Mouse (Mus musculus): Measurements from ENCODE around the gene Sdccag8.

Sdccag8 gene

DNA sequence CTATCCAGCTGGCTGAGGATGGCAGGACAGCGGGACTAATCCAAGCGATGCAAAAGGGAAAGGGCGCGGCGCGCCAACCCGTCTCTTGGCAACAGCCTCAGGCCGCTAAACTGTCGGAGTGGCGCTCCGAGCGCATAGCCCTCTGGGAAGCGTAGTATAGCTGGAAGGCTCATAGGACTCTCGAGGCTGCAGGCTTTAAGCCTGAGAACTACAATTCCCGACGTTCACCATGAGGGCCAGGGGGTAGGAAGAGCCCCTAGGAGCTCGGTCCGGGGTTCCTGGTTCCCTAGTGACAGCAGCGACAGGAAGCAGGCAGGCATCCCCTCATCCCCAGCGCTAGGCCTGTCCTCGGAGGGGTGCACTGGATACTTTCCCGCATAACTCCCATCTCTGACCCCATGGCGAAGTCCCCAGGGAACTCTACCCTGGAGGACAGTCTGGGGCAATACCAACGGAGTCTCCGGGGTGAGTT lies at the start of gene Sdccag8:
Gene Sdccag8, plus strand, starts transcription at position 70 of the 472 bp plus-strand sequence.
- in situ Hi-C loops (cut with MseI, MboI): no loop called here

DNA sequence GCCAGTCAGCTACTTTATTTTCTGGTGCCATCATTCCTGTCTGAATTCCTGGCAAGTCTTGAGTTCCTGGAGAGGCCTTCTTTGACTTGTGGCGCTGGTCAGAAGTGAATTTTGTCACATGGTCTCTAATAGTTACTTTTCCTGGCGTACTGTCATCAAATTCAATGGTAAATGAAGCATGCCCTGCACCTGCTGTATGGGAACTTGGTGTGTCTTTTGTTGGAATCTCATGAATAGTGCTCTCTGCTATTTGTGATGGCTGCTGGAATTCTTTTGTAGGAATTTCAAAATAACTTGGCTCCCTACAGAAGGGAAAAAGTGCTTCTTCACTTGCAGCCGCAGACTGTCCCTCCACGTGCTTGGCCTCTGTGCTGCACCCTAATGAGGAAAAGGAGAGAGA lies 39.9 kb upstream of the Sdccag8 start:
- in situ Hi-C loops (cut with MseI, MboI): no loop called here

DNA sequence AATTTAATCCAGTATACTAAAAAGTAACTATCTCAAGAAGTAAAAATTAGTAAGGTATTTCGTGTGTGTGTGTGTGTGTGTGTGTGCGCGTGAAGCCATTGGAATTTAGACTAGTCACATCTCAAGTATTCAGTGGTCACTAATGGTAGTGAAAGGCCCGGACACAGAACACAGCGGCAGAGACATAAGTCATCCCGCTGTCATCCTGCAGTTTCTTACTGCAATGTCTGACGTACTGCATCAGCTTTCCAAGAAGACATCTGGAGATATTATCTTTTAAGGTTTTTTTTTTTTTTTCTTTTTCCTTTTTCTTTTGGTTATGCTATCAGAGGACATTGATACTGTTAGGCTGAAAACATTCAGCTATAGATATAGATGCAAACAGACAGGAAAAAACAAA lies 25.1 kb upstream of the Sdccag8 start:
- in situ Hi-C loops (cut with MseI, MboI): no loop called here

DNA sequence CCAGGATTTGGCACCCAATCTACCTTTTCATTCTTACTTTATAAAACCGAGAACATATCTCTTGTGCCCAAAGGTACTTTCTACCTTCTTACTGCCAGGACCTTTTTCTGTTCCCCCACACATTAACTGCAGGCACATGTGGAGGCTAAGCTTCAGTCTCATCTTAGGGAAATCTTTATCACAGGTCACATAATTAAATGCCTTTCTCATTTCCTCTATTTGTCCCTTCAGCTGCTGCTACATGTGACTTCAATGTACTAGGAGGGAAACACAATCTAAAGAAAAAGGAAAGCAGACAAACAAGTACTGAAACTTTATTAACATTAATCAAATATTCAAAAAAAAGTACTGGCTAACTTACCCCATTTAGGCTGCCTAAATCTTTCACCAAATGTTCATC lies 22.3 kb upstream of the Sdccag8 start:
- in situ Hi-C loops (cut with MseI, MboI): no loop called here

GRCm38 (mm10) chr1:176798673-176799072 lies 15.8 kb upstream of the Sdccag8 start:
- in situ Hi-C loops (cut with MseI, MboI): no loop called here

- in situ Hi-C loops (cut with MseI, MboI): no loop called here
These were observed 13.6 kb upstream of the Sdccag8 start for GRCm38 (mm10) chr1:176800728-176801365.

DNA sequence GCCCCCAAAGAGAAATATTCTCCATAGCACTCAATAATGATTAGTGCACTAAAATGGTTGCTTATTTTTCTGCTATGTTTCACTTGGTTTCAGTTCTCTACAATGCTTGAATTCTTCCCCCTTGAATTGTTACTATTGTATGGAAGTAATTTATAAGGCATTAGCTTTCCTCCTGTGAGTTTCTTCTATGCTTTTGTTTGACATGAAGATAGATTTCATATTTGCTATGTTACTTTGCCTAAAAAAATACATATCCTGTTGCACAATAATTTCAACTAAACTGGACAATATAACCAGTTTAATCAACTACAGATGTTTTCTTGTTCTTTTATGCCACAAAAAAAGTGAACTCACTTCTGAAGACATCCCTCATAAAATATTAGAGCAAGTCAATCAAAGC lies 4.3 kb upstream of the Sdccag8 start:
- in situ Hi-C loops (cut with MseI, MboI): no loop called here

DNA sequence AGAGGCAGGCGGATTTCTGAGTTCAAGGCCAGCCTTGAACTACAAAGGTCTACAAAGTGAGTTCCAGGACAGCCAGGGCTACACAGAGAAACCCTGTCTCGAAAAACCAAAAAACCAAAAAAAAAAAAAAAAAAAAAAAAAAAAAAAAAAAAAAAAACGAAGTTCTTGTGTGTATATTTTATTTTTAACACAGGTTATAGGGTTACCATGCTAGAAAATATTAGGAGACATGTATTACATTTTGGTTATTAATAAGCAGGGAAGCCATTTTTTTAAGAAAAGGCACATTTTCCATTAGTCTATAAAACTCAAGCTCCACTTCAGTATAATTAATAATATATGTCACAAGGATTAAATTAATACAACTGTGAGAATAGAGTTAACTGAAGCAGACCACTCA lies 2.6 kb upstream of the Sdccag8 start:
- in situ Hi-C loops (cut with MseI, MboI): no loop called here

DNA sequence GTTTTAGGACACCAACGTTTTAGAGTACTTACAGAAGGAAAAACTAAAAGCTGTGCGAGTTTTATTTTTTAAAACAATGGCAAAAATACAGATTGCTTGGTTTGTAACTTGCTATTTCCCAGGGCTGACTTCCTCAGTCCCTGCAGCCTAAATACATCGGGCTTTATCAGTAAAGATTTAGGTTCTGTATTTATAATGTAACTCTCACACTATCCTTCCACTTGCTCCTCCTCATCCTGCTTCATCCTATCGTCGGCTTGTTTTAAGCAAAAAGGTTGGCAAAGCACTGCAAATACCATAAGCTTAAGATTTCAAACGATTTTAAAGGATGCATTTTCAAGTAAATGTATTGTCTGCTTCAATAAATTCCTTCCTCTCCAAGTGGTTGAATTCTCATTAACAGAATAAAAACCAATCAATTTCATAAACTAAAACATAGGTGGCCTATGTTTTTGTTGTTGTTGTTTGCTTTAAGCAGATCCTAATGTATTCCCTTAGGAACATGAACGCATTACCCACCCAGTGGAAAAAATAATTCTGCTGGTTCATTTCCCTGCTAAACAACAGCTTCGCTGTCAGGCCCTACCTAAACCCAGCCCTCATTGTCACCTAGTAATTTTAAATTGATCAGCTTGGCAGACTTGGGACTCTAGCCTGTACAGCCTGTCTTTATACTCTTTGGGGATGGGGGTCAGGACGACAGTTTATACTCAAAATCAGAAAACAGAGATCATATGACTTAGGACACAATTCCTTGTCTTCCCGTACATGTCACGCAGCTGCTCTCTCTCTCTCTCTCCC lies 1.8 kb upstream of the Sdccag8 start:
- in situ Hi-C loops (cut with MseI, MboI): no loop called here

DNA sequence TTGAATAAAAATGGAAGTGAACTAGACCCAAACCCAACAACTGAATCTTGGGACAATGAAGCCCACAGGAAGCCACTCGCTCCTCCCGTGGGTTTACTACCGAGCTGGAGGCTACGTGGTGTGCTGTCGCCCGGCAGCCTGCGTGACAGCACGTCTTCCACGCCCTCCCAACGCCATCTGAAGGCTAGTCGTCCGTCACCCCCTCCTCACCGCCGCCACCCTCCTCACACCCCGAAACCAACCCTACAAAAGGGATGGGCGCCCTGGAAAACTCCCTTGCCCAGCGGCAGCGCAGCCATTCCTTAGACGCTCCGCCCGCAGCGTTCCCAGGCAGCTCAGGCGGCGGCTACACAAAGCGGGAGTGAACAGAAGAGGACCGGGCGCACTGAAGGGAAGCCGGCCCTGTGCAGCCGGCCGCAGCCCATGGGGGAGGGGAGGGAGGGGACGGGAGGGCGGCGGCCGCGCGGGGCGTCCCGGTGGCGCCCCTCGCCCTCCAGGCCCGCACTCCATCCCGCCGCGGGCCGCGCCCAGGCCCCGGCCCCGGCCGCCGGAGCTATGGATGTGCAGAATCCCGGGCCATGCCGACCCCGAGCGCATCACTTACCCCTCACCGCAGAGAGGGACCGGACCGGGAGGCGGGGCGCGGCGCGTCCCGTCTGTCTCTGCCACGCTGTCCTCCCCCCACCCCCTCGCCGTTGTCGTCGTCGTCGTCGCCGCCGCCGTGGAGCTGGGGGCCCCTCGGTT lies 996 bp upstream of the Sdccag8 start:
- in situ Hi-C loops (cut with MseI, MboI): no loop called here

DNA sequence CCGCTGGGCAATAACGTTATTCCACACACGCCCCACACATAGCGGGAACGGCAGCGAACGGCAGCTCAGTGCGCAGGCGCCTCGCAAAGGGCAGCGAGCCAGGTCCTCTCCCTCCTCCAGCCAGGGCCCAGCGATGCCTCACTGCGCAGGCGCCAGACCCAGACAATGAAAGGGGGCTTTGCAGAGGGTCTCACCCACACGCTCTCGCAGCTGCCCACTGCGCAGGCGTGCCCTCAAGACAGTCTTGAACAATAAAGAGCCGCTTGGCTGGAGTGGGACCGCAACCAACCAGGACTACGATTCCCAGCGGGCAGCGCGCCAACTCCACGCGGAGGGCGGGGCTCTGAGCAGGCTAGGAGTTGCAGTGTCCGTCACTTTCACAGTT lies 432 bp upstream of the Sdccag8 start, which contains the start of gene Cep170:
Gene Cep170, minus strand, starts transcription at position 32 of the 385 bp plus-strand sequence.
- in situ Hi-C loops (cut with MseI, MboI): no loop called here

GRCm38 (mm10) chr1:176816728-176817127 lies 2.3 kb downstream of the Sdccag8 start:
- in situ Hi-C loops (cut with MseI, MboI): no loop called here

- in situ Hi-C loops (cut with MseI, MboI): no loop called here
These were observed 3.7 kb downstream of the Sdccag8 start for GRCm38 (mm10) chr1:176818147-176818546.

DNA sequence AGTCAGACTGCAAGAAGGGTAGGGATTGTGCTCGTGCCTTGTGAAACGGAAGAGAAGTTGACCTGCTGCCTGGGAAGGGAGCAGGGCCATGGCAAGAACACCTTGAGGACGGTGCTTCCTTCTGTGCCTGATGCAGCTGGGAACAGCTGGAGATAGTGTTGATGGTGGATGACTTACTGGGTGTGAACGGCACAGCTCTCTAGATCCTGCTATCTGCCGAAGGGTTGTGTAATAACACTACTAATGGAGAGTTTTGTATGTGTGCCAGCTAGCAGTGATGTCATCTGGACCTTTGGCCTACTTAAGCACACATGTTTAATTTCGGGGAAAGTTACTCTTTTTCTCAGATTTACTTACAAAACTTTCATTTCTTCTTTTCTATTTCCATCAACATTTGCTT lies 4.3 kb downstream of the Sdccag8 start:
- in situ Hi-C loops (cut with MseI, MboI): no loop called here

DNA sequence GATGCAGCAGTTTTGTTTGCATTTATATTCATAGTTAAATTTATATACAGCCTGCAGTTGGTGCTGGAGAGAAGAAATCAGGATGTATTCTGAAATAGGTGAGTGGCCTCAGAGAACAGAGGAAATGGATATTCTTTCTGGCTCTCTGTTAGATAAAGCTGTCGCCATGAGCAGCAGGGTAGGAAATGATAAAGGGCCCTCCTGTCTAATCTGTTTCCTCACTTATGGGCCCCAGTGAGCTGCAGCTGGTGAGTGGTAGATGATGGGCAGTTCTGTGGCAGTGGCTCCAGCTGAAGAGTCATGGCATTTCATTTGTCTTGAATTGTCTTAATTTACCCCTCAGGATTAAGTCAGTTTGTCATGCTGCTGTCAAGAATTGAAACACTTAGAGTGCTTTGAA lies 7.5 kb downstream of the Sdccag8 start:
- in situ Hi-C loops (cut with MseI, MboI): no loop called here

DNA sequence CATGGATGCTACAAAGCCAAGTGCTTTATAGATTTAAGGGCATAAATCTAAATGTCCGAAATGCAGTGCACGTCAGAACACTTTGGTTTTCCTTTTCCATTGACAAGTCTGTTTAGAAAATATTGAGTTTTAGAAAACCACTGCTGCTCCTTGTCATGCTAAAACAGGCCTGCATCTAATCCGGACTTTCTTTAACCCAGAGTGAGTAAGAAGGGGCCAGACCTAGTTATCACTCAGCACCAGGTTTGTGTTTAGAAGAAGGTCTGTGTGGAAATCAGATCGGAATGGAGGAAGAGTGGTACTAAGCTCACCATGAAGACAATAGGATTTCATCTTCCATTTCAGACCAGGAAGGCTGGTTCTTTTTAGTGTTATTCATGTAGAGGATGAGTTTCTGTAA lies 8.5 kb downstream of the Sdccag8 start:
- in situ Hi-C loops (cut with MseI, MboI): no loop called here

DNA sequence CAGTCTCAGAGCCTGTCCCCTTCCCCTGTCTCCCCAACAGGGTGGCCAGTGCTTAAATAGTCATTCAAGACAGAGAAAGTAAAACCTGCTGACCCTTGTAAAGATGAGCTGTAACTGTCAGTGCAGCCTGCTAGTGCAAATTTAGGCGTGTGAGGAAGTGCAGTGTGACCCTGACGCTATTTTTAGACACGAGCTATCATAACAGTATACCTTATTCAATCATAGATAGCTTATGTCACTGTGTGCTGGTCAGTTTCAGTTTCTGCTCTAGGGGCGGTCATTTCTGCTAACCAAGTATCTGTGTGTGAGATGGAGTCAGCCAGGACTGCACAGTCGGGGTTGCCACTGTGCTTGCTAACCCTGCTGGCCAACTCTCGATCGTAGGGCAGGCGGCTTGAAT lies 9.4 kb downstream of the Sdccag8 start:
- in situ Hi-C loops (cut with MseI, MboI): no loop called here

DNA sequence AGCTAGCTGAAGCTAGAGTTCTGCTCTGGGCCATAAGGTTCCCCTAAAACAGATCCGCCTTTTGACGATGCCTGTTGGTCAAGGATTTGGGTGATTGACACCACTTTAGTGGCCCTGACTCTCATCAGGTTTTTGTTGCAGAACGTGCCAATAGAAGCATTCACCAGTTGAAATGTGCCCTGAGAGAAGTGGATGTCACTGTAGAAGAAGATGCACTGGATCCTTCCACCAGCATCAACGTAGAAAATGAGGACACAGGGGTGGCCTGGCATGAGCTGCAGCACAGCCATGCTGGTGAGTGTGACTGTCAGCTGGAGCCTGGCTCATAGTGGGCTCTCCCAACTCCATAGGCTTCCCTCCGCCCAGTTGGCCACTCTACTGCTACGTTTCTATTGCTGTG lies 10.2 kb downstream of the Sdccag8 start:
- in situ Hi-C loops (cut with MseI, MboI): no loop called here

GRCm38 (mm10) chr1:176825084-176825483 lies 10.6 kb downstream of the Sdccag8 start:
- in situ Hi-C loops (cut with MseI, MboI): no loop called here

- in situ Hi-C loops (cut with MseI, MboI): no loop called here
These were observed 11.7 kb downstream of the Sdccag8 start for GRCm38 (mm10) chr1:176826186-176826585.

- in situ Hi-C loops (cut with MseI, MboI): no loop called here
These were observed 12.5 kb downstream of the Sdccag8 start for GRCm38 (mm10) chr1:176826931-176827330.

DNA sequence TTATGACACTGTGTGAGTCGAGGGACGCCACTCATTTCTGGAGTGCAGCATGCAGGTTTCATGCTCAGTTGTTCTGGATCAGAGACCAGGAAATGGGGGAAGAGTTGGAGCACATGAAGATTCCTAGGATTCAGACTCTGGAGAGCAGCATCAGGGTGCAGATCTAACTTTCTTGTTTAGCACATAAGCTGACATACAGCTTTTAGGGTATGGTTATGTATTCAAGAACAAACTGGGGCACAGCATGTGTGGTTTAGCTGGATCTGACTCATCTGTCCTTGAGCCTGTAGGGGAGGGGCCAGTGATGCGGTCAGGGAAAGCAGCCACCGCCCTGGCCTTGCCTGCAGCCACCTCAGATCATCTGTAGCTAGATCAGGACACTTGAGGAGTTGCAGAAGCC lies 12.9 kb downstream of the Sdccag8 start:
- in situ Hi-C loops (cut with MseI, MboI): no loop called here
